Mouse (Mus musculus) forebrain, embryonic 12.5 days (tissue): ENCODE results near the gene Fgd5. TPM values are rescaled to one million over a fixed set of nuclear protein-coding genes. Genes with fewer than 3 reads are reported as not detected.

Source experiments
- ATAC-seq: fragments of 200-750 bp; cut with Nextera tagmentation; 2 replicates; pipeline ENCODE4 v1.8.0; 2017; ENCODE audit warnings: moderate TSS enrichment; ENCODE audit not compliant: low FRiP score
- H3K27ac ChIP-seq: fragments of 300-500 bp; sonication (generic); 2 replicates; pipeline ENCODE4 v1.5.1; 2016; ENCODE audit warnings: mild to moderate bottlenecking
- H3K27me3 ChIP-seq: fragments of 300-500 bp; sonication (generic); 2 replicates; pipeline ENCODE4 v1.6.1; 2016; ENCODE audit warnings: mild to moderate bottlenecking
- H3K36me3 ChIP-seq: fragments of 300-500 bp; sonication (generic); replicated peaks from 2 replicates; pipeline ENCODE4 v1.6.1; 2016; ENCODE audit warnings: mild to moderate bottlenecking
- H3K4me1 ChIP-seq: fragments of 300-500 bp; sonication (generic); 2 replicates; pipeline ENCODE4 v1.6.1; 2016
- H3K4me2 ChIP-seq: fragments of 300-500 bp; sonication (generic); 2 replicates; pipeline ENCODE4 v1.6.1; 2016; ENCODE audit warnings: mild to moderate bottlenecking, moderate library complexity
- H3K4me3 ChIP-seq: fragments of 300-500 bp; sonication (generic); replicated peaks from 2 replicates; pipeline ENCODE4 v1.5.1; 2016; ENCODE audit warnings: mild to moderate bottlenecking
- H3K9ac ChIP-seq: fragments of 300-500 bp; sonication (generic); 2 replicates; pipeline ENCODE4 v1.6.1; 2016; ENCODE audit warnings: mild to moderate bottlenecking
- H3K9me3 ChIP-seq: fragments of 300-500 bp; sonication (generic); 2 replicates; pipeline ENCODE4 v1.6.1; 2016
- WGBS: fragments of 180-500 bp; shearing (Covaris S2); methylation state at CpG from one replicate; pipeline ENCODE4 v1.1.7; 2016; 5-methylcytosine and 5-hydroxymethylcytosine counted together
- polyA plus RNA-seq: library from polyadenylated mRNA; unstranded; fragments of >200 nt; fragmentation: Nextera tagmentation; extraction: Ambion mirVana; gene quantifications from 2 replicates; pipeline ENCODE4 v1.2.1, GENCODE M21; 2016

Gene Fgd5
- polyA plus RNA-seq, 1 experiment from 2014 or later = 7.6 TPM

DNA sequence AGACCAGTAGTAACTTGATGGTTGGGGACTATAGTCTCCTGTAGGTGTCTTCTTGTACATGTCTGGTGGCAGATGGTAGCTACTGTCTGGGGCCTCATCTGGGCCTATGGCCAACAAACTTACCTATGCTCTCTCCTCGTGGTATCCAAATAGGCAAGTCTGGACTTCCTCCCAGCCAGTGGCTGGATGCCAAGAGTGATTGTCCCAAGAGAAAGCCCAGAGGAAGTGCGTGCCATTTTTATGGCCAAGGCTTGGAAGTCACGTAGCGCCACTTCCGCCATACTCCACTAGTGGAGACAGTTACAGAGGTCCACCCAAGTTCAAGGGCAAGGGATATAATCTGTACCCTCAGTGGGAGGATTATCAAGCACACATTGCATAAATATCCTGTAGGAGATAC lies 62.6 kb downstream of the Fgd5 start:
- Histone ChIP-seq H3K9me3 (no peaks in the 10 kb centered on the region), H3K4me1 (no peaks in the 10 kb centered on the region), H3K27me3 (no peaks in the 10 kb centered on the region), H3K27ac (no peak overlapping the region), H3K4me3 (no peak overlapping the region), H3K36me3 (no peaks in the 10 kb centered on the region), H3K9ac (no peak overlapping the region), H3K4me2 (no peak overlapping the region)
- WGBS = 91% methylated on average over 5 of the region's 5 CpGs
- no peak for ATAC-seq

DNA sequence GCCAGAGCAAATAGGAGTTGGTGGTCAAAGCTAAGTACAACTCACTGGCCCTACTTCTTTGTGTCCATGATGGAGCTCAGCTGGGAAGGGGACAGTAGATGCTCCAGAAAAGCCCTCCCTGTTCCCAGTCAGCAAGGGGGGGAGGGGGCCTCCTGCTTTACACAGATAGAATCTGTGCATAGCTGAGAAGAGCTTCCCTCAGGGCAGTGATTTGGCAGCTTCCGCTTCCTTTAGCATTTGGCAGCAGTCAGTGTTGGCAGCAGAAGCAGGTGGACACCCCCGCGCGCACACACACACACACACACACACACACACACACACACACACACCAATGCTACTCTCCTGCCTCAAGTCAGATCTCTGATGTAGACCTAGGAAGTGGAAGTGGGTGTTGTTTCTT lies 63.4 kb downstream of the Fgd5 start:
- no peak overlapping the region for H3K9ac ChIP-seq
- H3K9me3 ChIP-seq = no peaks in the 10 kb centered on the region
- H3K4me1 ChIP-seq = no peaks in the 10 kb centered on the region
- H3K4me2 ChIP-seq = no peak overlapping the region
- H3K27ac ChIP-seq = no peak overlapping the region
- no peak for ATAC-seq
- H3K27me3 ChIP-seq = no peaks in the 10 kb centered on the region
- 94% methylated on average over 4 of the region's 4 CpGs for WGBS
- no peak overlapping the region for H3K4me3 ChIP-seq
- no peaks in the 10 kb centered on the region for H3K36me3 ChIP-seq

DNA sequence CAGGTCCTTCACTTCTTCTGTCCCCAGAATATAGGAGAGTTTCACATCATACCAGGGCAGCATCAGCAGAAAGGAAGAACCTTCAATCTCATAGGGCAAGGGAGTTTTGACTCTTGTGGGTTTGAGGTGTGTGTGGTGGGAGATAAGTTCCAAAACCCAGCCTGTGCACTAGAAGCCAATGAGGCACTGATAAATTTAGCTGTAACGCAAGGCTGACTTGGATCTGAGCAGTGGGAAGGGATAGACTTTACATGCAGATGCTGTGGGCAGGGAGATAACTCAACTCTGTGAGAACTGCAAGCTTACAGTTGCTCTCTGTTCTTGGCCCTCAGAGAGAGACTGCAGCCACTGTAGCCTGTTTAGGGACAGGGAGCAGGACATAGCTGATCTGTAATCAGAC lies 64.2 kb downstream of the Fgd5 start:
- no peaks in the 10 kb centered on the region for H3K9me3 ChIP-seq
- H3K4me3 ChIP-seq = no peak overlapping the region
- H3K36me3 ChIP-seq = no peaks in the 10 kb centered on the region
- no peak overlapping the region for H3K9ac ChIP-seq
- H3K27me3 ChIP-seq = no peaks in the 10 kb centered on the region
- no peak for ATAC-seq
- H3K4me2 ChIP-seq = no peak overlapping the region
- no peak overlapping the region for H3K27ac ChIP-seq
- WGBS = 88% methylated on average over 1 of the region's 1 CpGs
- no peaks in the 10 kb centered on the region for H3K4me1 ChIP-seq

DNA sequence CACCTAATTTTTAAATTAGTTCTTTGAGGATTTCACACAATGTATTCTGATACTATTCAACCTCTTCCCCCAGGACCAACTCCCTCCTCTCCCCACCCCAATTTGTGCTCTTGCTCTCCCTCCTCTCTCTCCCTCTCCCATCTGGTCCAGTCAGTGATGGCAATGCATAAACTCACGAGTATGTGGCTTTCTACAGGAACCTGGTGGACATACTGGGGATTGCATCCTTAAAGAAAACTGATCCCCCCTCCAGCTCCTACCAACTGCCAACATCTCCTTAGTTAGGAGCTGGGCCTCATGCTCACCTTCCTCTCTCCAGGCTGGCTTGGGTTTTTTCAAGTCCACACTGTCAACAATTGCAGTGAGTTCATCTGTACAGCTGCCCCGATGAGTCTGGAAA lies 79.1 kb downstream of the Fgd5 start:
- Histone ChIP-seq H3K4me2 (no peak overlapping the region), H3K4me1 (no peaks in the 10 kb centered on the region), H3K27ac (no peak overlapping the region), H3K4me3 (no peak overlapping the region), H3K36me3 (no peaks in the 10 kb centered on the region), H3K9me3 (no peaks in the 10 kb centered on the region), H3K27me3 (no peaks in the 10 kb centered on the region), H3K9ac (no peak overlapping the region)
- 48% methylated on average over 2 of the region's 2 CpGs for WGBS
- no peak for ATAC-seq

DNA sequence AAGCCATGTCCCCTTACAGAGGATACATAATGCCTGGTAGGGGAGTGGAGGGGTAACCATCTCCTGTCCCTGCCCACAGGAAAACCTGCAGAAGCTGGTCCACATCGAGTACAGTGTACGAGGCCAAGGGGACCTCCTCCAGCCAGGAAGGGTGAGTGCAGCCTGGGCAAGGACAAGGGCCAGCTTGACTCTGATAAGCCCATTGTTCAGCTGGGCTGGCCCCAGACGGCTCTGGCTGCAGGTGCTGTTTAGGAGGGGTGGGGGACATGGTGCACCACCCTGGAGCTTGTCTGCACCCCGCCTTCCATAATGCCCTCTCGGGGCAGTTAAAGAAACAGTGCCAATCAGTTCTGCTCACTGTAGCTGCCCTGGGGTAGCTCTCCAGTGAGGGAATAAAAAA lies 83.0 kb downstream of the Fgd5 start:
- no peak overlapping the region for H3K4me2 ChIP-seq

DNA sequence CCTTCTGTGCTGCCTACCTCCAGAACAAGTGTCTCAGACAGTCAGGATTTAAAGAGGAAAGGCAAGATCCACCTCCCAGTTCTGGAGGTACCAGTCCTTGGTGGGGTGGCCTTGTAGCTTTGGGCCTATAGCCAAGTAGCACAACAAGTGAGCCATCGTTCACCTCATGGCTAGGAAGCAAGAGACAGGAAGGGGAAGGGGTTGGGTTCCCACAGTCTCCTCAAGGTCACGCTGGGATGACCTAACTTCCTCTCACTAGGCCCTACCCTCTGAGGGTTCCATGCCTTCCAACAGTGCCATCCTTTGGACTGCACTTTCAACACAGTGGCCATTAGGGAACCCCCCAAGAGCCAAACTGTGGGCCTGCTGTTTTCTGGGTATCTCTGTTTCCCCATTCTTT lies 84.8 kb downstream of the Fgd5 start:
- no peaks in the 10 kb centered on the region for H3K36me3 ChIP-seq
- H3K4me2 ChIP-seq = no peak overlapping the region
- H3K9me3 ChIP-seq = no peaks in the 10 kb centered on the region
- H3K27me3 ChIP-seq = peaks cover 8% of the 10 kb centered on the region; the same call in 1 of the 2 replicates
- H3K9ac ChIP-seq = no peak overlapping the region
- WGBS = 88% methylated on average over 2 of the region's 2 CpGs
- H3K4me3 ChIP-seq = no peak overlapping the region
- no peak for ATAC-seq
- H3K27ac ChIP-seq = no peak overlapping the region
- no peaks in the 10 kb centered on the region for H3K4me1 ChIP-seq

More for the DNA sequence above, 83.0 kb downstream of the Fgd5 start:
- H3K27me3 ChIP-seq = 0 out of 2 replicates have a peak, but pooled peaks cover 4% of the 10 kb centered on the region
- H3K36me3 ChIP-seq = no peaks in the 10 kb centered on the region
- H3K9ac ChIP-seq = no peak overlapping the region
- H3K4me3 ChIP-seq = no peak overlapping the region
- H3K27ac ChIP-seq = no peak overlapping the region
- no peak for ATAC-seq
- 56% methylated on average over 5 of the region's 5 CpGs for WGBS
- H3K9me3 ChIP-seq = no peaks in the 10 kb centered on the region
- H3K4me1 ChIP-seq = no peaks in the 10 kb centered on the region

DNA sequence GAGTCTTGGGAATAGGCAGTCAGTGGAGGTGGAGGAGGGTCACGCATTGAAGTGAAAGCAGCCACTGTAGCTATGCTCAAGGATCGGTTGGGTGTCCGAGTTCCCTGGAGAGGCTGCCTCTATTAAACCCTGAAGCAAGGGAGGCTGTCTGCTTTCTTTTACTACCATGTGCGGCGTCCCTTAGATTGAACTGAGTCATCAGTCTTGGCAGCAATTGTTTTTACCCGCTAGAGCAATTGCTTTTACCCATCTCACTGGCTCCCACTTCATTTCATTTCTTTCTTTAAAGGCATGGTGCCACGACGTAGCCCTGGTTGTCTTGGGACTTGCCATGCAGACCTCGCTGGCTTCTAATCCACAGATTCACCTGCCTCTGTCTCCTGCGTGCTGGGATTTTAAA lies 85.4 kb downstream of the Fgd5 start:
- Histone ChIP-seq H3K9ac (no peak overlapping the region), H3K27ac (no peak overlapping the region), H3K4me3 (no peak overlapping the region), H3K9me3 (no peaks in the 10 kb centered on the region), H3K4me1 (no peaks in the 10 kb centered on the region), H3K4me2 (no peak overlapping the region), H3K36me3 (no peaks in the 10 kb centered on the region), H3K27me3 (peaks cover 10% of the 10 kb centered on the region; the same call in 1 of the 2 replicates)
- ATAC-seq = no peak
- WGBS = 78% methylated on average over 10 of the region's 10 CpGs

DNA sequence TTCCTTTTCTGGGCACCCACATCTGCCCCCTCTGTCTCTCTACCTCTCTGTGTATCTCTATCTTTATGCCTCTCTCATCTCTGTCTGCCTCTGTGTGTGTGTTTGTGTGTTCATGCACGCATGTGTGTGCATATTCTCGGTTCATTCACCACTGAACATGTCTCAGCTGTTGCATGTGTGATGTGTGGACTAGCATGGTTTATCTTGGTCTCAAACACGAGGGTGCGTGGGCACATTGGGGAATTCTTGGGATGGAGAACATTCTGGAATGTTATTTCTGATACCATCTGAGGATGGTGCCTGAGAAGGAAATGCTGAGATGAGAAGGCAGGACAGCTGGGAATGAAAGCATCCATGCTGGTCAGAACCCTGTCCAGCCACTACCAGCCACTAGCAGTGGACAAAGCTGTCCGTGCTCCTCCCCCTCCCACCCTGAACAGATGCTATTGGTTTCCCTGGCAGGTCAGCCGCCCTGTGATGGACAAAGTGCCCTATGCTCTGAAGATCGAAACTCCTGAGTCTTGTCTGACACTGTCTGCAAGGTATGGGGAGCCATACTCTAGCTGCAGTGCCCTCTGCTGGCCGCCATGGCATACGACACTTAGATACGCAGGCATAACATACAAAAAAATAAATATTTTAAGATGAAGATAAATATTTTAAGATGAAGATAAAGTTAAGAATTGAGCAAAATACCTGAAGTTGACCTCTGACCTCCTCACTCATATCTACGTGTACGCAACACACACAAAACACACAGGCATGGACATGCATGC lies 87.2 kb downstream of the Fgd5 start:
- Histone ChIP-seq H3K4me2 (no peak overlapping the region), H3K4me1 (no peaks in the 10 kb centered on the region), H3K9ac (no peak overlapping the region), H3K4me3 (no peak overlapping the region), H3K27me3 (peaks cover 10% of the 10 kb centered on the region; the same call in 1 of the 2 replicates), H3K36me3 (no peaks in the 10 kb centered on the region), H3K27ac (no peak overlapping the region), H3K9me3 (no peaks in the 10 kb centered on the region)
- peak; percentile 27; the same call in 1 of the 2 replicates for ATAC-seq
- WGBS = 48% methylated on average over 12 of the region's 12 CpGs

DNA sequence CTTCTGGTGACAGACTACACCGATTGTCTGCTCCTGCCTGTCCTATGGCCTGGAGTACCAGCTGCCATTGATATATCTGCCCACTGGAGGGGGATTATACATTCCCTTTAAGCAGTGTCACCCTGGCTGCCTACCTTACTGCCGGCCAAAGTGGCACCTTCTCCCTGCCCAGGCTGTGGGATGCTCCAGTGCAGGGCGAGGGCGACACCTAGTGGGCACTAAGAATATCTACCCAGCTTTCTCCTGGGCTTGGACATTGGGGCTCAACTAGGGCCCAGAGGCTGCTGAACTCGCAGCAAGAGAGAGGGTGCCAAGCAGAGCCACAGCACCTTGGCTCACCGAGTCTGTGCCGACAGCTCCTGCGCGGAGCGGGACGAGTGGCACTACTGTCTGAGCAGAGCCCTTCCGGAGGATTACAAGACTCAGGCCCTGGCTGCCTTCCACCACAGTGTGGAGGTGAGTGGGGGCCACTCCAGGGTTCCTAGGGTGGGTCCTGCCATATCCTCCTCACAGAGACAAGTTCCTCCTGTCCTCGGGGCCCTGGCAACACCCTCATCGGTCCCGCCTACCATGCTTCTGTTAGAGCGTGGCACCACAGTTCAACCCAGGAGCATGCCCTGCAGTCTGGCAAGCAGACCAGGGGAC lies 88.6 kb downstream of the Fgd5 start:
- H3K9ac ChIP-seq = no peak overlapping the region
- ATAC-seq = peak; percentile 89
- WGBS = 34% methylated on average over 16 of the region's 16 CpGs

DNA sequence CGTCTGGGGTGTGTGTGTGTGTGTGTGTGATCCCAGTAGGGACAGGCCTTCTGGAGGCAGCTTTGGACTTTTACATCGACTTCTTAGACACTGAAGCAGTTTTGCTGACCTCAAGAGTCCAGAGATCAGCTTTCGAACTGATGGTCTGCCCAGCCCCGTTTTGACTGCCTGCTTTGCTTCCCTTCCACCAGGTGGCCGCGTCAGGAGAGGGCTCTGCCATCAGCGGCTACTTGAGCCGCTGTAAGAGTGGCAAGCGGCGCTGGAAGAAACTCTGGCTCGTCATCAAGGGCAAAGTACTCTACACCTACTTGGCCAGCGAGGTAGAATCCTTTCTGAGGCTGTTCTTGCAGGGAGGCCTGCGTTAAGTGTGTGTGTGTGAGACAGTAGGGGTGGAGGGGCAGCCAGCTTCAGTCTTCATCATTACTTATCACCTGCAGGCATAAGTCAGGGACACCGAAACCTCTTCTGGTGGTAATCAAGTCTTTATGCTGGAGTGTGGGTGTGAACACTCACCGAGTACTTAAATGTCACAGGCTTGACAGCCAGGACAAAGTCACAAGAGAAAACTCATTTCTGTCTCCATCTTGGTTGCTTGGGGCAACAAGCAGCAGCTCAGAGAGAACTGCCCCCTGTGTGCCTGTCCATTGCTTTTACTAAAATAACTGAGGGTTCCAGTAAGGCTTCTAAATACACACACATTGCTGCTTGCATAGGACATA lies 92.6 kb downstream of the Fgd5 start:
- Histone ChIP-seq H3K9me3 (no peaks in the 10 kb centered on the region), H3K36me3 (no peaks in the 10 kb centered on the region), H3K4me1 (no peaks in the 10 kb centered on the region), H3K4me2 (no peak overlapping the region), H3K27ac (no peak overlapping the region), H3K27me3 (peaks cover 6% of the 10 kb centered on the region; the same call in 1 of the 2 replicates), H3K9ac (no peak overlapping the region), H3K4me3 (no peak overlapping the region)
- no peak for ATAC-seq
- WGBS = 49% methylated on average over 15 of the region's 15 CpGs

More for the DNA sequence above, 88.6 kb downstream of the Fgd5 start:
- H3K27ac ChIP-seq = no peak overlapping the region
- H3K27me3 ChIP-seq = peaks cover 10% of the 10 kb centered on the region; the same call in 1 of the 2 replicates
- no peaks in the 10 kb centered on the region for H3K4me1 ChIP-seq
- no peak overlapping the region for H3K4me2 ChIP-seq
- no peaks in the 10 kb centered on the region for H3K9me3 ChIP-seq
- no peaks in the 10 kb centered on the region for H3K36me3 ChIP-seq
- H3K4me3 ChIP-seq = no peak overlapping the region

DNA sequence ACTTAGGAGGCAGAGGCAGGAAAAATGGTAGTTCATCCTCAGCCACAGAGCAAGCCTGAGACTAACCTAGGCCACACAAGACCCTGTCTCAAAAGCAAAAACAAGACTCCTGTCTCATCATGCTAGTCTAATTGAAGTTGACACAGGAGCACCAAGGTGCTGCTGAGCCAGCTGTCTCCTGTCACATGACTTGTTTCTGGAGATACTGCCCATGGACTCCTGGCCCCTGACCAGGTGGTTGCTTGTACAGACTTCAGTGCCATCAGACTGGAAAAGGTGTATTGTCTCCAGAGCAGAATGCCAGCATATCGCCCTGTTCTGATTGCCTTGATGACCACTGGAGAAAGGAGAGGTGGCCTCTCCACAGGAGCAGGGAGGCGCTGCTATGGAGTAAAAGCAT lies 102.1 kb downstream of the Fgd5 start:
- Histone ChIP-seq H3K36me3 (no peaks in the 10 kb centered on the region), H3K9ac (no peak overlapping the region), H3K27me3 (no peaks in the 10 kb centered on the region), H3K4me2 (no peak overlapping the region), H3K27ac (no peak overlapping the region), H3K4me3 (no peak overlapping the region), H3K4me1 (no peaks in the 10 kb centered on the region), H3K9me3 (no peaks in the 10 kb centered on the region)
- WGBS = 89% methylated on average over 2 of the region's 2 CpGs
- no peak for ATAC-seq

DNA sequence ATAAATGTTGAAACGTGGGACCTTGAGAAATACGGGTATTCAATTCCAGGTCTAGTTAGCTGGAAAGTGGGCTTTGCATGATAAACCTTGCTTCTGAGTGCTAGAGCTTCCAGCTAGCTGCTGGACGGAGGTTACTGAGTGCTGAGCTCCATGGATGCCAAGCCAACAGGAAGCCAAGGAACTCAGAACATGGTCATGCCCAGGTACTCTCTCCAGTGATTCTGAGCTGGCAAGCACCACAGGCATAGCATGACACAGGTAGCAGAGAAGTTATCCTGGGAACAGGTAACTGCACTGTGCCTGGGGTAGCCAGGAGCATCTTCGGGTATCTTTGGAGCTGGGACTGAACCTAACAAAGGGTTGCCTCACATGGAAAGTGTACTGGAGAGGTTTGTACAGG lies 104.1 kb downstream of the Fgd5 start:
- H3K4me1 ChIP-seq = no peaks in the 10 kb centered on the region
- H3K9me3 ChIP-seq = no peaks in the 10 kb centered on the region
- H3K4me2 ChIP-seq = no peak overlapping the region
- no peak overlapping the region for H3K27ac ChIP-seq
- H3K27me3 ChIP-seq = no peaks in the 10 kb centered on the region
- ATAC-seq = no peak
- no peak overlapping the region for H3K4me3 ChIP-seq
- H3K36me3 ChIP-seq = no peaks in the 10 kb centered on the region
- no peak overlapping the region for H3K9ac ChIP-seq
- 84% methylated on average over 4 of the region's 4 CpGs for WGBS
